Comparison of ENCODE assay signal across 8 mouse cellular contexts in genomic region chr11:106778589-106779387, GRCm38 (mm10). TPM values are rescaled to one million over a fixed set of nuclear protein-coding genes. Genes with fewer than 3 reads are reported as not detected.
A peak's percentile ranks its signal among the peaks of the same experiment; 100 is the strongest.
DNase-seq lines count a peak whose midpoint lies in the region; ATAC-seq and TF ChIP-seq lines count a peak whose summit lies in the region.

No protein-coding gene starts in this region.

- H3K4me2 ChIP-seq in hindbrain, embryonic 15.5 days = peak overlapping the region; percentile 79
- peak overlapping the region; percentile 88 for H3K4me2 ChIP-seq in midbrain, embryonic 16.5 days (ENCODE audit: low read length)

- no peak for TF ChIP-seq POLR2A in cortical plate, adult 2 months (IDR thresholded peaks at IDR 0.05; ENCODE audit: extremely low read depth, insufficient read depth, low read length)

- peak overlapping the region; percentile 78 for H3K9ac ChIP-seq in hindbrain, embryonic 15.5 days
- peak overlapping the region; percentile 90 for H3K9ac ChIP-seq in midbrain, embryonic 16.5 days (ENCODE audit: low read depth, low read length)

- no peak; the same call in 1 of the 2 replicates for ATAC-seq in hindbrain, embryonic 15.5 days (ENCODE audit: low FRiP score, low read depth)
- peak; percentile 79 for ATAC-seq in midbrain, embryonic 16.5 days

- no peaks in the 10 kb centered on the region for H3K27me3 ChIP-seq in hindbrain, embryonic 15.5 days
- no peaks in the 10 kb centered on the region for H3K27me3 ChIP-seq in midbrain, embryonic 16.5 days (ENCODE audit: control insufficient read depth, insufficient read depth, low read depth, low read length)

- peaks cover 3% of the 10 kb centered on the region; the same call in 1 of the 2 replicates for H3K4me1 ChIP-seq in cortical plate, adult 2 months (ENCODE audit: control insufficient read depth, insufficient read depth, low read length)
- H3K4me1 ChIP-seq in hindbrain, embryonic 15.5 days (replicated peaks) = peaks cover 25% of the 10 kb centered on the region
- peaks cover 9% of the 10 kb centered on the region; the same call in 1 of the 2 replicates for H3K4me1 ChIP-seq in midbrain, embryonic 16.5 days (ENCODE audit: control insufficient read depth, insufficient read depth, low read length)

- peak; percentile 15 to 19 for DNase-seq in left cerebral cortex, postnatal 36 days (ENCODE audit: low spot score in 2 of 2)
- DNase-seq in left cerebral cortex, postnatal 25 days (ENCODE audit: low spot score in 2 of 2) = no peak
- no peak for DNase-seq in left cerebral cortex, postnatal 10 days (ENCODE audit: extremely low spot score in 1 of 2, low spot score in 2 of 2)
- DNase-seq in layer of hippocampus, postnatal 36 days = no peak
- DNase-seq in frontal cortex, postnatal 10 days (ENCODE audit: low spot score in 2 of 2) = no peak

- intact Hi-C loops in left cerebral cortex, postnatal 36 days (cut with DNase I) = no loop called here
- intact Hi-C loops in left cerebral cortex, postnatal 25 days (cut with DNase I) = no loop called here
- intact Hi-C loops in left cerebral cortex, postnatal 10 days (cut with DNase I) = no loop called here

- no peak for TF ChIP-seq CTCF in cortical plate, adult 2 months (IDR thresholded peaks at IDR 0.05; ENCODE audit: extremely low read depth, insufficient read depth, low read length)

- peak overlapping the region; percentile 63 for H3K4me3 ChIP-seq in cortical plate, adult 2 months (ENCODE audit: insufficient read depth, low read length)
- H3K4me3 ChIP-seq in hindbrain, embryonic 15.5 days = peak overlapping the region; percentile 71
- H3K4me3 ChIP-seq in midbrain, embryonic 16.5 days (ENCODE audit: low read depth, low read length) = peak overlapping the region; percentile 73

- peak overlapping the region; percentile 67; the same call in 1 of the 2 replicates for H3K27ac ChIP-seq in cortical plate, adult 2 months (ENCODE audit: insufficient read depth, low read length)
- H3K27ac ChIP-seq in hindbrain, embryonic 15.5 days (replicated peaks) = peak overlapping the region; percentile 87
- peak overlapping the region; percentile 93 for H3K27ac ChIP-seq in midbrain, embryonic 16.5 days (ENCODE audit: low read length)

- H3K9me3 ChIP-seq in hindbrain, embryonic 15.5 days = no peaks in the 10 kb centered on the region
- H3K9me3 ChIP-seq in midbrain, embryonic 16.5 days (replicated peaks; ENCODE audit: control insufficient read depth, low read length, poor library complexity, severe bottlenecking) = no peaks in the 10 kb centered on the region

- 1% methylated on average over 39 of the region's 39 CpGs for WGBS in hindbrain, embryonic 15.5 days
- 3% methylated on average over 39 of the region's 39 CpGs for WGBS in midbrain, embryonic 16.5 days

- H3K36me3 ChIP-seq in hindbrain, embryonic 15.5 days = peaks cover 46% of the 10 kb centered on the region
- H3K36me3 ChIP-seq in midbrain, embryonic 16.5 days (ENCODE audit: control insufficient read depth, insufficient read depth, low read length) = peaks cover 24% of the 10 kb centered on the region

RNA-seq across cellular contexts. Expression of gene Polg2, which starts 0.5 kb away (rescaled TPM):
- total RNA-seq in left cerebral cortex, postnatal 36 days (2021) = 1 to 10 TPM; 3.0 to 3.2 TPM
- 1 to 10 TPM; 2.8 to 4.4 TPM for total RNA-seq in left cerebral cortex, postnatal 25 days (2021)
- 3.8 and 4.8 TPM in 2 replicates for polyA plus RNA-seq in cortical plate, adult 2 months (2012; rRNA removed)
- polyA plus RNA-seq in hindbrain, embryonic 15.5 days (2015; fragmentation: Nextera tagmentation; extraction: Ambion mirVana) = 8.4 and 8.8 TPM in 2 replicates
- 9.4 and 9.6 TPM in 2 replicates for polyA plus RNA-seq in midbrain, embryonic 16.5 days (2015; fragmentation: Nextera tagmentation; extraction: Ambion mirVana)
- total RNA-seq in left cerebral cortex, postnatal 10 days (2021) = 1 to 10 TPM; 4.1 to 4.6 TPM
- 1 to 10 TPM; 4.8 to 5.1 TPM for total RNA-seq in layer of hippocampus, postnatal 36 days (2021)

RNA-seq across cellular contexts. Expression of gene Ddx5, which starts 10.2 kb away (rescaled TPM):
- total RNA-seq in left cerebral cortex, postnatal 36 days (2021) = 100 to 1,000 TPM; 574 to 675 TPM
- 100 to 1,000 TPM; 633 to 643 TPM for total RNA-seq in left cerebral cortex, postnatal 25 days (2021)
- 408 and 412 TPM in 2 replicates for polyA plus RNA-seq in cortical plate, adult 2 months (2012; rRNA removed)
- 340 and 351 TPM in 2 replicates for polyA plus RNA-seq in hindbrain, embryonic 15.5 days (2015; fragmentation: Nextera tagmentation; extraction: Ambion mirVana)
- polyA plus RNA-seq in midbrain, embryonic 16.5 days (2015; fragmentation: Nextera tagmentation; extraction: Ambion mirVana) = 365 and 425 TPM in 2 replicates
- total RNA-seq in left cerebral cortex, postnatal 10 days (2021) = 100 to 1,000 TPM; 607 to 644 TPM
- 100 to 1,000 TPM; 814 to 831 TPM for total RNA-seq in layer of hippocampus, postnatal 36 days (2021)

RNA-seq across cellular contexts. Expression of gene Cep95, which starts 10.3 kb away (rescaled TPM):
- total RNA-seq in left cerebral cortex, postnatal 36 days (2021) = 10 to 100 TPM in 1 of 2 experiments, 1 to 10 TPM in 1; 8.2 to 15.8 TPM
- total RNA-seq in left cerebral cortex, postnatal 25 days (2021) = 10 to 100 TPM; 11.1 to 11.3 TPM
- 15.5 and 21.0 TPM in 2 replicates for polyA plus RNA-seq in cortical plate, adult 2 months (2012; rRNA removed)
- polyA plus RNA-seq in hindbrain, embryonic 15.5 days (2015; fragmentation: Nextera tagmentation; extraction: Ambion mirVana) = 14.0 and 16.1 TPM in 2 replicates
- 16.2 and 17.8 TPM in 2 replicates for polyA plus RNA-seq in midbrain, embryonic 16.5 days (2015; fragmentation: Nextera tagmentation; extraction: Ambion mirVana)
- 10 to 100 TPM in 1 of 2 experiments, 1 to 10 TPM in 1; 8.7 to 10.3 TPM for total RNA-seq in left cerebral cortex, postnatal 10 days (2021)
- 10 to 100 TPM; 10.4 to 14.9 TPM for total RNA-seq in layer of hippocampus, postnatal 36 days (2021)

RNA-seq across cellular contexts. Expression of gene Milr1, which starts 27.8 kb away (rescaled TPM):
- under 1 TPM in 1 of 2 experiments, not detected in 1; 0.25 TPM for total RNA-seq in left cerebral cortex, postnatal 36 days (2021)
- not detected for total RNA-seq in left cerebral cortex, postnatal 25 days (2021)
- 0.23 and 0.38 TPM in 2 replicates for polyA plus RNA-seq in cortical plate, adult 2 months (2012; rRNA removed)
- polyA plus RNA-seq in hindbrain, embryonic 15.5 days (2015; fragmentation: Nextera tagmentation; extraction: Ambion mirVana) = 0.70 and 1.5 TPM in 2 replicates
- 0.89 and 0.99 TPM in 2 replicates for polyA plus RNA-seq in midbrain, embryonic 16.5 days (2015; fragmentation: Nextera tagmentation; extraction: Ambion mirVana)
- 1 to 10 TPM in 1 of 2 experiments, under 1 TPM in 1; 0.45 to 1.1 TPM for total RNA-seq in left cerebral cortex, postnatal 10 days (2021)
- total RNA-seq in layer of hippocampus, postnatal 36 days (2021) = not detected

RNA-seq across cellular contexts. Expression of gene Pecam1, which starts 28.4 kb away (rescaled TPM):
- 10 to 100 TPM; 16.9 to 18.8 TPM for total RNA-seq in left cerebral cortex, postnatal 36 days (2021)
- total RNA-seq in left cerebral cortex, postnatal 25 days (2021) = 10 to 100 TPM; 16.2 to 18.0 TPM
- 20.4 TPM in 2 replicates for polyA plus RNA-seq in cortical plate, adult 2 months (2012; rRNA removed)
- 16.3 and 17.6 TPM in 2 replicates for polyA plus RNA-seq in hindbrain, embryonic 15.5 days (2015; fragmentation: Nextera tagmentation; extraction: Ambion mirVana)
- 14.1 and 15.7 TPM in 2 replicates for polyA plus RNA-seq in midbrain, embryonic 16.5 days (2015; fragmentation: Nextera tagmentation; extraction: Ambion mirVana)
- total RNA-seq in left cerebral cortex, postnatal 10 days (2021) = 10 to 100 TPM; 19.7 to 20.1 TPM
- total RNA-seq in layer of hippocampus, postnatal 36 days (2021) = 10 to 100 TPM; 15.5 to 18.0 TPM

Comparison
In these comparisons a context has a peak if more than half of its experiments do, and no peak if none do; other contexts are left out.
1. DNase-seq: peak in left cerebral cortex, postnatal 36 days (2 of 2); none in left cerebral cortex, postnatal 25 days (0 of 2), left cerebral cortex, postnatal 10 days (0 of 2), layer of hippocampus, postnatal 36 days (0 of 2) and frontal cortex, postnatal 10 days (0 of 2).
2. Peak in every context shown above with its lines, with median percentiles within 50 percentile points of each other: H3K27ac ChIP-seq and H3K4me3 ChIP-seq.